Mouse (Mus musculus): ENCODE data around the gene Tpd52l1. TPM values are rescaled to one million over a fixed set of nuclear protein-coding genes. Genes with fewer than 3 reads are reported as not detected.

The Tpd52l1 gene
- polyA plus RNA-seq, 1 experiment: 56.1 TPM

GRCm38 (mm10) chr10:31318491-31318890 lies 127.3 kb downstream of the Tpd52l1 start:
- Histone ChIP-seq H3K36me3 (ENCODE audit: control insufficient read depth, insufficient read depth) (peaks cover 15% of the 10 kb centered on the region), H3K79me2 (ENCODE audit: control insufficient read depth, insufficient read depth) (no peaks in the 10 kb centered on the region), H3K27me3 (ENCODE audit: control insufficient read depth, insufficient read depth, insufficient read length) (no peaks in the 10 kb centered on the region), H3K4me2 (ENCODE audit: low read depth) (no peak overlapping the region), H3ac (ENCODE audit: control insufficient read depth, insufficient read length) (no peak overlapping the region), H3K4me3 (no peak overlapping the region)
- TF ChIP-seq E2F4 (IDR thresholded peaks at IDR 0.05; ENCODE audit: insufficient read depth): no peak
- TF ChIP-seq USF1 (IDR thresholded peaks at IDR 0.05; ENCODE audit: low read depth): no peak
- TF ChIP-seq SRF (IDR thresholded peaks at IDR 0.05; ENCODE audit: control insufficient read depth, insufficient read length, low read depth): no peak
- no peak for TF ChIP-seq MYOD1 (IDR thresholded peaks at IDR 0.05; ENCODE audit: control insufficient read depth in 1 of 3, insufficient read length in 2 of 3, low read depth in 2 of 3)

GRCm38 (mm10) chr10:31312865-31313848 lies 132.6 kb downstream of the Tpd52l1 start, which contains the start of gene Hddc2:
TSS of gene Hddc2 (plus strand) at chr10:31313383.
- Histone ChIP-seq H3K4me2 (ENCODE audit: low read depth) (peak within 1 kb of the TSS; percentile 96), H3ac (ENCODE audit: control insufficient read depth, insufficient read length) (peak within 1 kb of the TSS; percentile 74), H3K79me2 (ENCODE audit: control insufficient read depth, insufficient read depth) (no peaks in the 10 kb centered on the region), H3K27me3 (ENCODE audit: control insufficient read depth, insufficient read depth, insufficient read length) (no peaks in the 10 kb centered on the region), H3K4me3 (peak within 1 kb of the TSS; percentile 36), H3K36me3 (ENCODE audit: control insufficient read depth, insufficient read depth) (no peaks in the 10 kb centered on the region)
- TF ChIP-seq MAX (IDR thresholded peaks at IDR 0.05; ENCODE audit: low read depth): no peak
- TF ChIP-seq POLR2AphosphoS2 (IDR thresholded peaks at IDR 0.05; ENCODE audit: insufficient read length, low read depth): peak; percentile 89
- TF ChIP-seq E2F4 (IDR thresholded peaks at IDR 0.05; ENCODE audit: insufficient read depth): no peak
- TF ChIP-seq REST (IDR thresholded peaks at IDR 0.05; ENCODE audit: insufficient read depth, insufficient read length): no peak
- no peak for TF ChIP-seq CEBPB (IDR thresholded peaks at IDR 0.05; ENCODE audit: insufficient read depth, poor library complexity, severe bottlenecking)
- no peak for TF ChIP-seq USF1 (IDR thresholded peaks at IDR 0.05; ENCODE audit: low read depth)
- no peak for TF ChIP-seq TCF12 (IDR thresholded peaks at IDR 0.05; ENCODE audit: insufficient read depth, poor library complexity, severe bottlenecking)
- TF ChIP-seq SRF (IDR thresholded peaks at IDR 0.05; ENCODE audit: control insufficient read depth, insufficient read length, low read depth): peak; percentile 41
- TF ChIP-seq MYOD1 (IDR thresholded peaks at IDR 0.05; ENCODE audit: control insufficient read depth in 1 of 3, insufficient read length in 2 of 3, low read depth in 2 of 3): peak in 1 of 3 experiments; percentile 42
- TF ChIP-seq TCF3 (IDR thresholded peaks at IDR 0.05; ENCODE audit: insufficient read length, low read depth): no peak
- TF ChIP-seq MYOG (IDR thresholded peaks at IDR 0.05; ENCODE audit: control insufficient read depth in 1 of 3, insufficient read depth in 1 of 3, insufficient read length in 2 of 3, low read depth in 2 of 3): peak in 2 of 3 experiments; percentile 29 to 33
- TF ChIP-seq POLR2A (IDR thresholded peaks at IDR 0.05; ENCODE audit: insufficient read length, low read depth): peak; percentile 73

- Histone ChIP-seq H3ac (ENCODE audit: control insufficient read depth, insufficient read length) (no peak overlapping the region), H3K27me3 (ENCODE audit: control insufficient read depth, insufficient read depth, insufficient read length) (no peaks in the 10 kb centered on the region), H3K4me2 (ENCODE audit: low read depth) (no peak overlapping the region), H3K4me3 (no peak overlapping the region), H3K36me3 (ENCODE audit: control insufficient read depth, insufficient read depth) (no peaks in the 10 kb centered on the region), H3K79me2 (ENCODE audit: control insufficient read depth, insufficient read depth) (no peaks in the 10 kb centered on the region)
- no peak for TF ChIP-seq MYOG (IDR thresholded peaks at IDR 0.05; ENCODE audit: control insufficient read depth in 1 of 3, insufficient read depth in 1 of 3, insufficient read length in 2 of 3, low read depth in 2 of 3)
- no peak for TF ChIP-seq REST (IDR thresholded peaks at IDR 0.05; ENCODE audit: insufficient read depth, insufficient read length)
- TF ChIP-seq POLR2A (IDR thresholded peaks at IDR 0.05; ENCODE audit: insufficient read length, low read depth): no peak
- no peak for TF ChIP-seq SRF (IDR thresholded peaks at IDR 0.05; ENCODE audit: control insufficient read depth, insufficient read length, low read depth)
- TF ChIP-seq MYOD1 (IDR thresholded peaks at IDR 0.05; ENCODE audit: control insufficient read depth in 1 of 3, insufficient read length in 2 of 3, low read depth in 2 of 3): no peak
- TF ChIP-seq CEBPB (IDR thresholded peaks at IDR 0.05; ENCODE audit: insufficient read depth, poor library complexity, severe bottlenecking): no peak
- TF ChIP-seq TCF3 (IDR thresholded peaks at IDR 0.05; ENCODE audit: insufficient read length, low read depth): no peak
Measured at GRCm38 (mm10) chr10:31307024-31307598, 138.6 kb downstream of the Tpd52l1 start.

GRCm38 (mm10) chr10:31303446-31303845 lies 142.3 kb downstream of the Tpd52l1 start:
- H3K4me3 ChIP-seq: no peak overlapping the region
- no peaks in the 10 kb centered on the region for H3K79me2 ChIP-seq (ENCODE audit: control insufficient read depth, insufficient read depth)
- TF ChIP-seq E2F4 (IDR thresholded peaks at IDR 0.05; ENCODE audit: insufficient read depth) (no peak), MYOD1 (IDR thresholded peaks at IDR 0.05; ENCODE audit: control insufficient read depth in 1 of 3, insufficient read length in 2 of 3, low read depth in 2 of 3) (no peak), TCF3 (IDR thresholded peaks at IDR 0.05; ENCODE audit: insufficient read length, low read depth) (no peak), MAX (IDR thresholded peaks at IDR 0.05; ENCODE audit: low read depth) (no peak), POLR2AphosphoS2 (IDR thresholded peaks at IDR 0.05; ENCODE audit: insufficient read length, low read depth) (no peak), TCF12 (IDR thresholded peaks at IDR 0.05; ENCODE audit: insufficient read depth, poor library complexity, severe bottlenecking) (no peak), CEBPB (IDR thresholded peaks at IDR 0.05; ENCODE audit: insufficient read depth, poor library complexity, severe bottlenecking) (no peak), REST (IDR thresholded peaks at IDR 0.05; ENCODE audit: insufficient read depth, insufficient read length) (no peak), POLR2A (IDR thresholded peaks at IDR 0.05; ENCODE audit: insufficient read length, low read depth) (no peak), SRF (IDR thresholded peaks at IDR 0.05; ENCODE audit: control insufficient read depth, insufficient read length, low read depth) (no peak), MYOG (IDR thresholded peaks at IDR 0.05; ENCODE audit: control insufficient read depth in 1 of 3, insufficient read depth in 1 of 3, insufficient read length in 2 of 3, low read depth in 2 of 3) (no peak), USF1 (IDR thresholded peaks at IDR 0.05; ENCODE audit: low read depth) (no peak)
- H3K4me2 ChIP-seq (ENCODE audit: low read depth): no peak overlapping the region
- no peaks in the 10 kb centered on the region for H3K36me3 ChIP-seq (ENCODE audit: control insufficient read depth, insufficient read depth)
- no peak overlapping the region for H3ac ChIP-seq (ENCODE audit: control insufficient read depth, insufficient read length)
- H3K27me3 ChIP-seq (ENCODE audit: control insufficient read depth, insufficient read depth, insufficient read length): no peaks in the 10 kb centered on the region

Data from myocyte (in vitro differentiated cells).